Mouse (Mus musculus): ENCODE measurements around the gene Camta1.

DNA sequence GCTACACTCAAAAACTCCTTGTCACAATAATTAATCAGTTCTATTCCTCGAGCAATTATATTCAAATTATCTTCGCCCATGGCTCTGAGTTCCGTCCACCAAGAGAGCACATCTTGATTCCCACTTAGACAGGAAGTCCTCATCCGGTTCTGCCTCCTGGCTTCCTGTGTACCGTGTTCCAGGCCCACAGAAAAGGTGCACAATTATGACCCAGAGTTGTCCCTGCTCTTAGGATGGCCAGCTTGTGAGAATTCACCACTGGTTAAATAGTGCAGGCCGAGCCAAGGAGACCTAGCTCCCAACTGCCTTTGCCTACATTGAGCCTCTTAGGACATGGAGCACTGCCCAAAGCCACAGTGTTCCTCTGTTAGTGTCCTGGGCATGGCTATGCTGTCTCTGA lies 229.4 kb downstream of the Camta1 start:
- TF ChIP-seq GATA1 (IDR thresholded peaks at IDR 0.05; ENCODE audit: borderline replicate concordance, low read length) (no peak), FLI1 (IDR thresholded peaks at IDR 0.05; ENCODE audit: low read length) (no peak)
